Mouse (Mus musculus) spleen, embryonic (tissue): ENCODE measurements around the gene Zfp13.

Source experiments
- CTCF ChIA-PET: fragments of 350-600 bp; sonication (Branson Sonifier 250); formaldehyde crosslinking; loops from one replicate; lab custom pipeline; 2022; lab: Charles Lee

Zfp13 gene

DNA sequence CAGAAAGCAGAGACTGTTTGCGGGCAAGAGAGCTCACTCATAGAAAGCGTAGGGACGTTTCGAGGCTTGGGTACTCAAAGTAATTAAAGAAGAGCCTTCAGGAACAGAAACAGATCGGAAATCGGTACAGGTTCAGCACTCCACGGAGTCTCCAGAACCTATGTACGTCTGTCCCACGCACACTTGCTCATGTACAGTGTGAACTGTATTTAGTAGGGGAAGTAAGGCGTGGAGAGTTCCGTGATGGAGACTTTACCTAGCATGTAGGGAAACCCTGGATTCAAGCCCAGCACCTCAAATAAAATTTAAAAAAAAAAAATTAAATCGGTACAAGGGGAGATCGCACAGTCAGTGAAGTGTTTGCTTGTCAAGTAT lies 6.4 kb downstream of the Zfp13 start:
- CTCF ChIA-PET: interaction anchor here (1.3 kb wide), 1 partner anchor 21 kb away, joined by 4 read pairs; no protein-coding TSS in a partner anchor

DNA sequence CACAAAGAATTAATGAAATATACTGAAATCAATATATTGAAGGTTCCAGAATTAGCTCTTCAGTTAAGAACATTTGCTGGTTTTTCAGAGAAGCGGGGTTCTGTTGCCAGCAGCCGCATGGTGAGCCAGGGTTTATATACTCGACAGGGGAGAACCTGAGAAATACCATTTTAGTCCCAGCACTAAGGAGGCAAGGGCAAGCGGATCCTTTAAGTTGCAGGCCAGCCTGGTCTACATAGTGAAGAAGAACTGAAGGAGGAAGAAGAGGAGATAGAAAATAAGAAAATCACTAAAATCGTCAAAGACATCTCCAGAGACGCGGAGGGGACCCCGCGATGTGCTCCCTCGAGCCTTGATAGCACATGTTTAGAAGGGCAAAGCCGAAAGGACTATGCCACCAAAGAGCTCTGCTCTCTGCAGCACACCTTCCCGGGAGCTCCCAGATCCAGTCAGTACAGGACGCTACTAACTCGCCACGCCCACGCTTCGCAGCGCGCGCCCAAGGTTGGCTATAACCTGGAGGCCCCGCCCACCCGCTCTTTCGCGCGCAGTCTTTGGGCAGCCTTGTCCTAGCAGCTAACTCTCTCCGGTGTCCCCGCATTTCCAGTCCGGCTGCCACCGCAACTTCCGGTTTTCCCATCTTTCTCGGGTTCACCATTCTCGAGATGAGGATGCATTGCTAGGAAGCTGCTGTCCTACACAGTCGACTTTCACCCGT lies 6.9 kb downstream of the Zfp13 start:
- CTCF ChIA-PET: interaction anchor here (1.3 kb wide), 1 partner anchor 20 kb away, joined by 4 read pairs; no protein-coding TSS in a partner anchor

DNA sequence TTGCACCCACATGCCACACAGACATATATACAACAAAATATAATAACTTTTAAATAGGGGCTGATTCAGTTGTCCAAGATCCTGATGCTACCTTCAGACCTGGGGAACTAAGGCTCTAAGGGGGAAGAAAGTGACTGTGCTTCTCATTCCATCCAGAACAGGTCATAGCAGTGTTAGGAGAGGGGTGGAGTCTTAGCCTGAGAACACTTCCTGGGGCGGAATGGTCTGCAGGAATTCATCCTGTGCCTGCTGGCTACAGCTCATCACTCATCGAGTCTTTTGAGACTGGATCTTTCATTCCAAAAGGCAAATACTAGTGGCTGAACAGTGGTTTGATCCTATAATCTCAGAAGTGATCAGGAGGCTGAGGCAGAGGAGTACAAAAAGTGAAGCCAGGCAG lies 12.0 kb downstream of the Zfp13 start:
- CTCF ChIA-PET: no interaction called here

DNA sequence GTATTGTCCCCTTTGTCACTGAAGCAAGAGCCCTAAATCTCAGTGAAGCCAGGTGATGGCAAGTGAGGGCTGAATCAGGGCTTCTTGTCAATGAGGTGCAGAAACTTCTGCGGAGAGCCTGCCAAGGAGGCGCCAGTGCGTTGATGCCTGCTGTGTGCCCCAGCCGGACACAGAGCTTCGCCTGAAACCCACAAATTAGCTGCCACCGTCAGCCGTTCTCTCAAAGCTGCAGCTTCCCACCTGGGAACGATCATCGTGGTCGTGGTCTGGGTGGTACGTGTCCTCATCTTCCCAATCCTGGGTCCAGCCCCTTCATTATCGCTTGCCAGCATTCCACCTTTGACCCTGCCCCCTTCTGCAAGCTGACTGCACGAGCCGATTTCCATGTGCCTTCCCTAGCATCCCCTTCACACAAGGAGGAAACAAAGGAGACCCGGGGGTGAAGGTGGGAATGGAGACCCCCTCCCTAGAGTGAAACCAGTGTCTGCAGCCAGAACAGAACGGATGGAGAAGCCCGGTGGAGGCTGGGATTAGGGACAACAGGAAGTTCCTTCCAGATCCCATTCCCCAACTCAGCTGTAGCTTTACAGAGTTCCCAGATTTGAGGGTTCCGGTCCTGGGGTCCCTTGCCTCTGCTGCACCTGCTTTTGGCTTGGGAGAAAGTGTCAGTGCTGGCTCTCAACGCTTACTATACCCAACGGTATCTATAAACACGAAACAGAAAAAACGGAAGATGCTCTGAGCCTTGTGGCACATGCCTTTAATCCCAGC lies 13.4 kb downstream of the Zfp13 start:
- CTCF ChIA-PET: interaction anchor here (1.1 kb wide), 1 partner anchor 16 kb away, joined by 3 read pairs; no protein-coding TSS in a partner anchor

DNA sequence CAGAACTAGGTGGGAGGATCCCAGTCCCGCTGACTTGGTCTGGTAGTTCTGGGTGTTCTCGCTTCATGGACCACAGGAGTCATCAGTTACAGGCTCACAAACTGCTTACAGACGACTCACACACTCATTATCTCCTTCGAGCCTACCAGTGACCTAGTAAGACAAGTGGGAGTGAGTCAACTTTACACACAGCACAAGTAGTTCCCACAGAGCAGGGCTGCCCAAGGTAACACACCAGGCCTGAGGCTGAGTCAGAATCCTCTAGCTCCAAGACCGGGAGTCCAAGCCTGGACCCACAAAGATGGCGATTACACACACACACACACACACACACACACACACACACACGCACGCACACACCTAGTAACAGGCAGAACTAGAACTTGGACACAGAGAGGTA lies 14.5 kb downstream of the Zfp13 start:
- CTCF ChIA-PET: no interaction called here

DNA sequence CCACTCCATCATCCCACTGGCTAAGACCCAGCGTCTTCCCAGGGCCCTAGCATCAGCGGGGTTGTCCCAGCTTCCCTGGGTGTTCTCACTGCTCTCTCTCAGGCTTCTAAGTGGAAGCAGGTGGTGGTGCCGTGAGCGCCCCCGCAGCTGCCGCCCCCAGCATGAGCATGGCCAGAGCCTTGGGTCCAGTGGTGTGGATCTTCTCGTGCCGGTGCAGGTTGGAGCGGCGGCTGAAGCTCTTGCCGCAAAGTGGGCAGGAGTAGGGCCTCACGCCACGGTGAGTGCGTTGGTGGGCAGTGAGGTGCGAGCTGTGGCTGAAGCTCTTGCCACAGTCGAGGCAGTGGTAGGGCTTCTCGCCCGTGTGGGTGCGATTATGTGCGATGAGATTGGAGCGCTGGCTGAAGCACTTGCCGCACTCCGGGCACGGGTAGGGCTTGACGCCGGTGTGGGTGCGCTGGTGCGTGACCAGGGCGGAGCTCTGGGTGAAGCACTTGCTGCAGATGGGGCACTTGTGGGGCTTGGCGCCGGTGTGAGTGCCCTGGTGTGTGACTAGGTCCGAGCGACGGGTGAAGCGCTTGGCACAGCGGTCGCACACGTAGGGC lies 23.2 kb downstream of the Zfp13 start:
- CTCF ChIA-PET: no interaction called here

DNA sequence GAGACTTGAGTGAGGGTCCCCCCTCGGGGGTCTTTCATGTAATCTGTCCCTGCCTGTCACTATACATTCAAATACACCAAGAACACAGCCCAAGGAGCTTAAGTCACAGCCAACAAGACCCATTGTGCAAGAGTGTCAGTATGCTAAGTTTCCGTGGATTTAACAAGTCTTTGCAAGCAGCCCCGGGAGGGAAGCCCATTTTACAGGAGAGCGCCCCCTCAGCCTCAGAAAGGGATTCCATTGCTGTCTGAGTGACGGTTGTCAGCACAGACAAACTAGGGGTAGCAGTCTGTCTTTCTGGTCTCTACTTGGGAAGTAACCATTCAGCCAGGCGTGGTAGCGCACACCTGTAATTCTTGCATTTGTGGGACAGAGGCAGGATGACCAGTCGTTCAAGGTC lies 25.2 kb downstream of the Zfp13 start:
- CTCF ChIA-PET: no interaction called here

DNA sequence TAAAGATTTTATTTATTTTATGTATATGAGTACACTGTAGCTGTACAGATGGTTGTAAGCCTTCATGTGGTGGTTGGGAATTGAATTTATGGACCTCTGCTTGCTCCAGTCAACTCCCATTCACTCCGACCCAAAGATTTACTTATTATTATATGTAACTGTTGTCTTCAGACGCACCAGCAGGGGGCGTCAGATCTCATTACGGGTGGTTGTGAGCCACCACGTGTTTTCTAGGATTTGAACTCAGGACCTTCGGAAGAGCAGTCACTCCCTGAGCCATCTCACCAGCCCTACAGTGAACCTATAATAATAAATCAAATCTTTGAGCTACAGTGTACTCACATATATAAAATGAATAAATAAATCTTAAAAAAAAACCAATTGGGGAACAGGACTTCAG lies 27.2 kb downstream of the Zfp13 start:
- CTCF ChIA-PET: interaction anchor here (0.6 to 0.7 kb wide), 2 partner anchors 21 to 38 kb away, joined by 4 to 12 read pairs; no protein-coding TSS in a partner anchor

DNA sequence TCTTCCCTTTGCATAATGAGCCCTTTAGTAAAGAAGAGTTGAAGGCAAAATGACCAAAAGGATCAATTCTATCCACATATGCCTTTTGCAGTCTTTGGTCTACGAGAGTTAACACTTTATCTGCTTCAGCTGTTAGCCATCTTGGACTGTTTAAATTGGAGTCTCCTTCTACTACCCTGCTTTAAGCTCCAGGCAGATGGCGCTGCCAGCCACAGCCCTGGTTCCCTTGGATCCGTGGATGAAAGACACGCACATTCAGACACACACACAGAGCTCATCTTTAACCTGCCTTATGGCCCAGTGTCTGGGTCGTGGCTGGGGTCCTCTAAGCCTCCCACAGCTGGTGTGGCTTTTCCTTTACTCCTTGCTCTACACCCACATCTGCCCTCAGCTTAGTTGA lies 28.2 kb downstream of the Zfp13 start:
- CTCF ChIA-PET: interaction anchor here (0.7 to 1.1 kb wide), 3 partner anchors 22 to 59 kb away, joined by 3 to 6 read pairs (median 3); no protein-coding TSS in a partner anchor

DNA sequence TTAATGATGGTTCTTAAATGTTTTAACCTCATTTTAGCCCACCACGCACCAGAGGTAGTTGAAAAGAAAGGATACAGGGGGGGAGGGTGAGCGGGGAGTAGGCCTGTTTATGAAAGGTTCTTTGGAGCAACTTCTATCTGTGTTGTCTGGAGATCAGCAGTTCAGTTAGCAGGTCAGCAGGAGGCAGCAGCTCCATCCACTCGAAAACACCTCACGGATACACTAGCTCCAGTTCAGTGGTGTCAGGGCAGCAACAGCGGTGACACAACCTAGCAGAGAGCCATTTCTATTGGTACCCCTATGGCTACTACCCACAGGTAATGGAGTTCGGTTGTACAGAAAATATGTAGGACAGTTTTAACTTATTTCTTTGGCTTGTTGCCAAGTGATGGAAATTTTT lies 29.3 kb downstream of the Zfp13 start:
- CTCF ChIA-PET: interaction anchor here (0.7 kb wide), 1 partner anchor 268 kb away, joined by 3 read pairs; no protein-coding TSS in a partner anchor

DNA sequence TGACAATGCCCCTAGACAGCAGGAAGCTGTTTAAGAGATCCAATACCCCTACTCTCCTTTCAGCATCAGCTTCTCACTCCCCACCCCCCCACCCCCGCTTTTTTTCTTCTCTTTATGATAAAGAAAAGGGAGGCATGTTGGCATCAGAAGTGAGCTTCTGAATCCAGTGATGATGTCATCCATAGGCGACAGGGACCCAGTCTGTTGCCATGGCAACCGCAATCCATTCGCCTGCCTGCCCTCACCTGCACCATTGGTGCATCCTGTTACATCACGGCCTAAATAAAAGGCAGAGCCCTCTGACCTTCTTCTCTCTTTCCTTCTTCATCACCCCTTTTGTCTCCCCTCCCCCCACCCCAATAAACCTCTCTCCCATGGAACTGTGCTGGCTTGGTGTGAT lies 30.9 kb downstream of the Zfp13 start:
- CTCF ChIA-PET: interaction anchor here (0.6 to 1.0 kb wide), 2 partner anchors 23 to 124 kb away, joined by 6 to 10 read pairs; no protein-coding TSS in a partner anchor

DNA sequence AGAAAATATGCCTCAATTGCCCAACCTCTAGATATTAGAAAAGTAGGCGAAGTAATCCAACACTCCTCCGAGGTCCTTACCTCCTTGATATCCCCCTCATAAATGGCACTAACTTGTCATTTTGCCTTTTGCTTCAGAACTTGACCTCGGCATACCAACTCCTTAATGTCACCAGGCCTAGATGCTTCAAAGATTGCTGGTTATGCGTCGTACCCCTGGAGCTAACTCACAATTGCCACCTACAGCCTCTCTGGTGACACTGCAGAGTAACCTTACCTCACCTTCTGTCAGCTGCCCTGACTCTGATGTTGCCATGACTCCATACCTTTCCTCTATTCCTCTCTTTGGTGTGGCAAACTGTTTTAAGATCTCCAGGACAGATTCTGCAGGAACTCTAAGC lies 32.5 kb downstream of the Zfp13 start:
- CTCF ChIA-PET: interaction anchor here (0.7 kb wide), 1 partner anchor 158 kb away, joined by 3 read pairs; no protein-coding TSS in a partner anchor

DNA sequence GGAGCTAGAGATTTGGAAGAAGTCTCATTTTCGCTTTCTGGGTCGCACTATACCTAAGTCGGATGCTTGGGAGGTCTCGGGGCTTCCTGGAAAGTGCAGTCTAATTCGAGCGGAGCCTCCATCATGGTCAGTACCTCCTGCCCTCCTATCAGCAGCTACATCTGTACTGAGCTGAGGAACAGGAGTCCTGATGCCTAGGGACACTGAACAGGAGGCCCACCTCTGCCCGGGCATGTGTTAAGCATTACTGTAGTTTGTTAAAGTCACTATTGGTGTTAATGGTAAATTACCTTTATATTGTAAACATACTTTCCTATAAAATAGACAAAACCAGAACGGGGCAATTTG lies 34.9 kb downstream of the Zfp13 start:
- CTCF ChIA-PET: no interaction called here

DNA sequence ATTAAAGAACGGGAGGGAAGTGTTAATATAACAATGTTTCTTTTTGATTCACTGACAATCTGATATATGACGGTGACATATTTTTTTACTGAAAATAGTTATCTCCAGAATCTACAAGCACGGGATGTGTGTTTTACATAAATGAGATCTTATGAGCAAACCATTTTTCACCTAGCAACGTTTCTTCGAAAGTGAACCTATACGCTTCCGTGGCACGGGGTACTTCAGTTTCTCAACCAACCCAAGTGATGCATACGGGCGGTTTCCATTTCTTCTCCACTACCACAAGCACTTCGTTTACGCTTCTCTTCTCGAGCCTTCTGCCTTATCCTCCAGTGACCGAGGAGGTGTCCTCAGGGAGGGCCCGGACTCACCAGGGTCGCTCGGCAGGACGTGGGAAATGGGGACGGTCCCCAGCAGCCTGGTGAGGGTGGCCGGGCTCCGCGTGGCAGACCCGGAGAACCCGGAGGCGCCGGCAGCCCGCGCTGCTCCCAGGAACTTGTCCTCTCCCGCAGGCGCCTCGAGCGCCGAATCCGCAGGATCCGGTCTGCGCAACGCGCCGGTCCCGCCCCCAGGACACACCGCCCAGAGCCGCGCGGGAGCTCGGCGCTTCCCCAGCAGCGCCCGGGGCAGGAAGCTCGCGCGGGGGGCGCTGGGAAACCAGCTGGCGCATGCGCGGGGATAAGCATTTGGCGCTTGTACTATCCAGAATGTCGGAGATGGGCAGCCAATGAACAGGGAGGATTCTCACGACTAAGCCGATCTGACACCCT lies 35.5 kb downstream of the Zfp13 start, which contains the start of gene Zfp213:
Gene Zfp213, minus strand, starts transcription at position 644 of the 773 bp plus-strand sequence.
- CTCF ChIA-PET: no interaction called here

DNA sequence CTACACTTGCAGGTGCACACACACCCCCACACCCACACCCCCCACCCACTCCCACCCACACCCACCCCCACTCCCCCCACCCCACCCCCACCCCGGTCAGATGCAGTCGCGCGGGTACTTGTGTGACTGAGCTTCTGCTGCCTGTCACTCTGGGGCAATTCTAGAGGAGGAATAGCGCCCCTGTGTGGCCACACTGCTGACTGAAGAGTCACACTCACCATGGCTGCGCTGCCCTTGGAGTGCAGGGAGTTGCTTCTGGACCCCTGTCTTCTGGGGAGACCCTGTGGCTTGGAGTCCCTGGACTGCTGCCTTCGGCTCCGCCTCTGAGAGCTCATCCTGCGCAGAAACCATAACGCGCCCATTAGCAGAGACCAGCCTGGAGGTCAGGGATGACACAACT lies 39.5 kb downstream of the Zfp13 start:
- CTCF ChIA-PET: no interaction called here

DNA sequence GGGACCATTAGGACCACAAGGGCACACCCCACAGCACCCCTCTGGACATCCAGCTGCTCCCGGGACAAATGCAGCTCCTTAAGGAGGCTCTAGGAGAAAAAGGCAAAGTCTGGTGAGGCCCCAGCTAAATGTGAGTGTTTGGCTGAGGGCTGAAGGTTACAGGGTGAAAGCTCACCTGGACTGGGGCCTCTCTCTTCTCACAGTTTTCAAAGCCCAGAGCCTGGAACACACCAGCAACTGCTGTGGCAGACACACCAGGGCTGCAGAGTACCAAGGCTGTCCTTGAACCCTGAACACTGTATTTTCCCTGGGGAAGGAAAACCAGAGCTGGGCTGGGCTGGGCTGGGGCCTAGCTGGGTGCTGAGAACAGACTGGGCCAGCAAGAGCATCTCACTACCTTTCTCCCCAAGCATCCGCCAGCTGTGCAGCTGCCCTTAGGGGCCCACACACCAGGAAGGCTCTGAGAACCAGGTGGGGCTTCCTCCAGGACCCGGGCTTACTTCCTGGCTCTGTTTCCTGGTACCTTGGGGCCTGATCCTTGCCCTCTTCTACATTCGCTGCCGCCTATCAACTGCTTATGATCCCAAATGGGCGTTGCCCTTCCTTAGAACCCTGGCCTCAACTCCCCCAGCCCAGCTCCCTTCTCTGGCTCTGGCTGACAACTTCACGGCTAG lies 43.9 kb downstream of the Zfp13 start:
- CTCF ChIA-PET: no interaction called here

DNA sequence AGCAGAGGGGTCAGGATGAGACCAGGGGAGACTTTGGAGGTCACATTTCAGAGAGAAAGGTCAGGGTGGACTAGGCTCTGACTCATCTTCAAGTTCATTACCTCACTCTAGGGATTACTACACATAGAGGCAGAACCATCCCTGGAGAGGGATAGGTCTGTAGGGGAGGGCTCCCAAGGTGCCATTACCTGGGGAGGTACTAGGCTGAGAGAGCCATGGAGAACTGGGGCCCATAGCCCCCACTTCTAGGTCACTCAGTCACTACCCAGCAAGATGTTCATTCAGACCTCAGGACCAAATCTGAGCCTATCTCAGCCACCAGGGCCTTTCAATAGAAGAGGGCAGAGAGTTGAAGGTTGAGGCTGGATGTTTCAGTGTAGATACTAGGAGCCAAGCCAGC lies 45.0 kb downstream of the Zfp13 start:
- CTCF ChIA-PET: no interaction called here

DNA sequence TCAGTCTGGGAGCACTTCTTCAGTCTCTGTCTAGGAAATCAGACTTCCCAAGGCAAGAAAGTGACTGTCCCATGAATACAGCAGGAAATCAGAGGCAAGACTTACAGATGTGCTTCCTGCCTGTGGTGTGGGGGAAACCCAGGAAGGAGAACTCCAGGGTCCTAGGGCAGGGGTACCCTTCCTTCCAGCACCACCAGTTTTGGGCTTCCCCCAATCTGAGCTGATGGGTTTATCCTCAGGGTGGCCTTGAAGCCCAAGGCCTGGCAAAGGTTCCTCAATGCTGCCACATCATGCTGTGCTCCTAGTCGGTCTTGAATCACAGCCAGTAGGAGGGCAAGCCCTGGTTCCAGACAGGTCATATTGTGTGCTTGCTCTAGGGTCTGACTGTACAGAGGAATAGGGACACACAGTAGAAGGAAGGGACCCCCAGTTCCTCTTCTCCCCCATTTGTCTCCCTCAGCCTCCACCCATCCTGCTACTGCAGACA lies 45.6 kb downstream of the Zfp13 start:
- CTCF ChIA-PET: no interaction called here

DNA sequence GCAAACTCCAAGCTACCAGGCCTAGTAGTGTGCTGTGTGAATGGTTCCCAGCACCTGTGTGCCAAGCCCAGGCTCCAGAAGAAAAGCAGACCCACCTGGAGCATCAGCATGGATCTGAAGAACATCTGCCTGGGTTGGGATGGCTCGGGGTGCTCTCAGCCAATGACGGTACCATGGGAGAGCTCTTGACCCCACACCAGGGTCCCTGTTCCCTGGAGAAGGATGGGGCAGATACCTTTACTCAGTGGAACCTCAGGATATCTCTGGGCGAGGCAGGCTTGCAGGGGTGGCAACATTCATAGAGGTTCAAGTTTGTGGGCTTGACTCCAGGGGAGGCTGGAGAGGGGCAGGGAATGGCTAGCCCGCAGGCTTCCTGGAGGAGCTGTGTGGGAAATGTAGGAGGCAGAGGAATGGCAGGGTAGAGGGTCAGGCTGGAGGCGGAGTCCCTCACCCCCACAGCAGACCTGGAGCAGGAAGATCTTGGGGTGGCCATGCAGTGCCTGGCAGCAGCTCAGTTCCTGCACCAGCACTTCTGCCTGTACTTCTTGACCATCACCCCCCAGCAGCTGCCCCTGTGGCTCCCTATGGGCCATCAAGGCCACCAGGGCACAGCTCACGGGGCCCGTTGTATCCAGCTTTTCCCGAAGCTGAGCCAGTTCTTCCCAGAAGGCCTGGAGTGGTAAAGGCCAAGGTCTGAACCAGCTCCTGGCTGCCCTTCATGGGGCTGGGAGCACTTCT lies 46.2 kb downstream of the Zfp13 start:
- CTCF ChIA-PET: no interaction called here

DNA sequence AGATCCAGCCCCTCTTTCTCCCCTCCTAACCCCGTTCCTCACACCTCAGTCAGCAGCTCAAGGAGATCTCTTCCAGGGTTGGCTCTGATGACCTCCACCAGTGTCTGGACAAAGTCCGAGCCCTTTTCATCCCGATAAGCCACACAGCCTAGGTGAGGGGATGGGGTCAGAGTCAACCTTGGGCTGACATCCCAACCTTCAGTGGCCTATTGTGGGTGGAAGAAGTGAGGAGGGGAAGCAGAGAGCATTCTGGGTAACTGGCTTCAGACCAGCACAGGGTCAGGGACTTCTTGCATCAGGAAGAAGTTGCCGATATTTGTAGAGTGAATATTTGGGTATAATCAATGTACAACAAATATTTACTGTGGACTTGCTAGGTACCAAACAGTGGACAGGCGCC lies 47.3 kb downstream of the Zfp13 start:
- CTCF ChIA-PET: no interaction called here
